Mouse (Mus musculus): ENCODE measurements at regions not wholly inside any gene's neighbourhood (a gene's known extent, or its start where the extent isn't known, plus 50 kb on each side); places are given as distances from the start of the nearest gene placed in this dataset.
"Not testable (repeated sequence)": the region's sequence is repeated elsewhere in the genome, so short reads cannot be mapped to it uniquely, and the experiment has no call there.

GRCm38 (mm10) chr12:113241373-113242193, 55.9 kb downstream of the Tmem121 start:
- 90% methylated on average over 7 of the region's 7 CpGs for WGBS
- TF ChIP-seq CTCF (IDR thresholded peaks at IDR 0.05; ENCODE audit: low read depth) = no peak
- Histone ChIP-seq H3K27me3 (ENCODE audit: insufficient read depth, low read length) (no peaks in the 10 kb centered on the region), H3K27ac (ENCODE audit: low read depth, low read length) (no peak overlapping the region), H3K9me3 (ENCODE audit: low read length) (no peaks in the 10 kb centered on the region), H3K4me2 (ENCODE audit: low read depth) (no peak overlapping the region), H3K9ac (no peak overlapping the region), H3K4me1 (ENCODE audit: insufficient read depth) (no peaks in the 10 kb centered on the region), H3K36me3 (ENCODE audit: insufficient read depth) (no peaks in the 10 kb centered on the region), H3K4me3 (ENCODE audit: low read depth, low read length) (no peak overlapping the region)
- no peak for DNase-seq
- ATAC-seq = no peak

- no peak for TF ChIP-seq CTCF (IDR thresholded peaks at IDR 0.05; ENCODE audit: low read depth)
- Histone ChIP-seq H3K4me1 (ENCODE audit: insufficient read depth) (no peaks in the 10 kb centered on the region), H3K27ac (ENCODE audit: low read depth, low read length) (no peak overlapping the region), H3K4me3 (ENCODE audit: low read depth, low read length) (no peak overlapping the region), H3K36me3 (ENCODE audit: insufficient read depth) (no peaks in the 10 kb centered on the region), H3K9me3 (ENCODE audit: low read length) (no peaks in the 10 kb centered on the region), H3K9ac (no peak overlapping the region), H3K4me2 (ENCODE audit: low read depth) (no peak overlapping the region), H3K27me3 (ENCODE audit: insufficient read depth, low read length) (no peaks in the 10 kb centered on the region)
- 80% methylated on average over 3 of the region's 3 CpGs for WGBS
- no peak for ATAC-seq
- no peak for DNase-seq
These were observed 56.4 kb downstream of the Tmem121 start for GRCm38 (mm10) chr12:113242194-113242510.

- ATAC-seq (no peak), DNase-seq (no peak)
- no peak overlapping the region for H3K9ac ChIP-seq
- no peak overlapping the region for H3K4me2 ChIP-seq (ENCODE audit: low read depth)
- H3K4me1 ChIP-seq (ENCODE audit: insufficient read depth) = no peaks in the 10 kb centered on the region
- 80% methylated on average over 2 of the region's 2 CpGs for WGBS
- TF ChIP-seq CTCF (IDR thresholded peaks at IDR 0.05; ENCODE audit: low read depth) = no peak
- no peaks in the 10 kb centered on the region for H3K9me3 ChIP-seq (ENCODE audit: low read length)
- no peaks in the 10 kb centered on the region for H3K36me3 ChIP-seq (ENCODE audit: insufficient read depth)
- H3K27ac ChIP-seq (ENCODE audit: low read depth, low read length) = no peak overlapping the region
- no peaks in the 10 kb centered on the region for H3K27me3 ChIP-seq (ENCODE audit: insufficient read depth, low read length)
- no peak overlapping the region for H3K4me3 ChIP-seq (ENCODE audit: low read depth, low read length)
These were observed 59.0 kb downstream of the Tmem121 start for GRCm38 (mm10) chr12:113244685-113245084.

GRCm38 (mm10) chr12:113253446-113254424, 68.0 kb downstream of the Tmem121 start:
- H3K9ac ChIP-seq; H3K36me3 ChIP-seq (ENCODE audit: insufficient read depth); H3K4me1 ChIP-seq (ENCODE audit: insufficient read depth); H3K4me2 ChIP-seq (ENCODE audit: low read depth); DNase-seq; H3K27ac ChIP-seq (ENCODE audit: low read depth, low read length); H3K9me3 ChIP-seq (ENCODE audit: low read length); H3K27me3 ChIP-seq (ENCODE audit: insufficient read depth, low read length); ATAC-seq; H3K4me3 ChIP-seq (ENCODE audit: low read depth, low read length): not testable (repeated sequence)
- WGBS = 69% methylated on average over 2 of the region's 2 CpGs

- Histone ChIP-seq H3K9me3 (ENCODE audit: low read length) (no peaks in the 10 kb centered on the region), H3K9ac (no peak overlapping the region), H3K27me3 (ENCODE audit: insufficient read depth, low read length) (no peaks in the 10 kb centered on the region), H3K4me1 (ENCODE audit: insufficient read depth) (no peaks in the 10 kb centered on the region), H3K4me3 (ENCODE audit: low read depth, low read length) (no peak overlapping the region), H3K36me3 (ENCODE audit: insufficient read depth) (no peaks in the 10 kb centered on the region), H3K27ac (ENCODE audit: low read depth, low read length) (no peak overlapping the region), H3K4me2 (ENCODE audit: low read depth) (no peak overlapping the region)
- WGBS = 93% methylated on average over 3 of the region's 3 CpGs
- TF ChIP-seq CTCF (IDR thresholded peaks at IDR 0.05; ENCODE audit: low read depth) = no peak
- DNase-seq = no peak
- ATAC-seq = no peak
These were observed 69.6 kb downstream of the Tmem121 start for GRCm38 (mm10) chr12:113255331-113255730.

GRCm38 (mm10) chr12:113256628-113257027, 70.9 kb downstream of the Tmem121 start:
- Histone ChIP-seq H3K4me1 (ENCODE audit: insufficient read depth) (no peaks in the 10 kb centered on the region), H3K4me2 (ENCODE audit: low read depth) (no peak overlapping the region), H3K9me3 (ENCODE audit: low read length) (no peaks in the 10 kb centered on the region), H3K4me3 (ENCODE audit: low read depth, low read length) (no peak overlapping the region), H3K27ac (ENCODE audit: low read depth, low read length) (no peak overlapping the region), H3K27me3 (ENCODE audit: insufficient read depth, low read length) (no peaks in the 10 kb centered on the region), H3K36me3 (ENCODE audit: insufficient read depth) (no peaks in the 10 kb centered on the region), H3K9ac (no peak overlapping the region)
- WGBS = 73% methylated on average over 2 of the region's 2 CpGs
- DNase-seq (no peak), ATAC-seq (no peak)
- no peak for TF ChIP-seq CTCF (IDR thresholded peaks at IDR 0.05; ENCODE audit: low read depth)

GRCm38 (mm10) chr12:113257243-113257642, 71.5 kb downstream of the Tmem121 start:
- no peak overlapping the region for H3K27ac ChIP-seq (ENCODE audit: low read depth, low read length)
- H3K4me3 ChIP-seq (ENCODE audit: low read depth, low read length) = no peak overlapping the region
- no peaks in the 10 kb centered on the region for H3K9me3 ChIP-seq (ENCODE audit: low read length)
- WGBS = 58% methylated on average over 2 of the region's 2 CpGs
- no peaks in the 10 kb centered on the region for H3K27me3 ChIP-seq (ENCODE audit: insufficient read depth, low read length)
- no peaks in the 10 kb centered on the region for H3K4me1 ChIP-seq (ENCODE audit: insufficient read depth)
- H3K9ac ChIP-seq = no peak overlapping the region
- ATAC-seq (no peak), DNase-seq (no peak)
- H3K4me2 ChIP-seq (ENCODE audit: low read depth) = no peak overlapping the region
- H3K36me3 ChIP-seq (ENCODE audit: insufficient read depth) = no peaks in the 10 kb centered on the region
- no peak for TF ChIP-seq CTCF (IDR thresholded peaks at IDR 0.05; ENCODE audit: low read depth)

All from forebrain, postnatal 0 days (tissue).